Mouse (Mus musculus): ENCODE measurements around the gene Zfp526. TPM values are rescaled to one million over a fixed set of nuclear protein-coding genes. Genes with fewer than 3 reads are reported as not detected.

Gene Zfp526
- polyA plus RNA-seq, 1 experiment from 2014 or later: 2.0 TPM

- 0 out of 2 replicates have a peak, but pooled peaks cover 2% of the 10 kb centered on the region for H3K4me1 ChIP-seq
- H3K9me3 ChIP-seq: no peaks in the 10 kb centered on the region
- no peaks in the 10 kb centered on the region for H3K36me3 ChIP-seq
- no peak for ATAC-seq (replicated peaks)
- H3K9ac ChIP-seq (replicated peaks): no peak overlapping the region
- WGBS: 90% methylated on average over 11 of the region's 11 CpGs
- H3K27me3 ChIP-seq: no peaks in the 10 kb centered on the region
- H3K27ac ChIP-seq (replicated peaks): no peak overlapping the region
- H3K4me3 ChIP-seq: no peak overlapping the region
- H3K4me2 ChIP-seq (replicated peaks): no peak overlapping the region
Measured at GRCm38 (mm10) chr7:25190806-25191205, 30.4 kb upstream of the Zfp526 start.

GRCm38 (mm10) chr7:25192110-25192509 is 29.1 kb upstream of the Zfp526 start:
- Histone ChIP-seq H3K36me3 (no peaks in the 10 kb centered on the region), H3K9ac (replicated peaks) (no peak overlapping the region), H3K4me2 (replicated peaks) (no peak overlapping the region), H3K4me1 (0 out of 2 replicates have a peak, but pooled peaks cover 2% of the 10 kb centered on the region), H3K27me3 (no peaks in the 10 kb centered on the region), H3K9me3 (no peaks in the 10 kb centered on the region), H3K4me3 (no peak overlapping the region), H3K27ac (replicated peaks) (no peak overlapping the region)
- ATAC-seq (replicated peaks): no peak
- WGBS: 85% methylated on average over 8 of the region's 8 CpGs

- Histone ChIP-seq H3K27me3 (no peaks in the 10 kb centered on the region), H3K27ac (replicated peaks) (no peak overlapping the region), H3K4me3 (no peak overlapping the region), H3K4me1 (no peaks in the 10 kb centered on the region), H3K4me2 (replicated peaks) (no peak overlapping the region), H3K9me3 (no peaks in the 10 kb centered on the region), H3K9ac (replicated peaks) (no peak overlapping the region), H3K36me3 (no peaks in the 10 kb centered on the region)
- ATAC-seq (replicated peaks): no peak
- WGBS: 71% methylated on average over 3 of the region's 3 CpGs
Measured at GRCm38 (mm10) chr7:25195148-25195547, 26.1 kb upstream of the Zfp526 start.

GRCm38 (mm10) chr7:25196107-25196506 is 25.1 kb upstream of the Zfp526 start:
- no peak overlapping the region for H3K27ac ChIP-seq (replicated peaks)
- H3K9ac ChIP-seq (replicated peaks): no peak overlapping the region
- H3K4me1 ChIP-seq: no peaks in the 10 kb centered on the region
- no peaks in the 10 kb centered on the region for H3K36me3 ChIP-seq
- ATAC-seq (replicated peaks): no peak
- 93% methylated on average over 9 of the region's 9 CpGs for WGBS
- H3K9me3 ChIP-seq: no peaks in the 10 kb centered on the region
- H3K4me2 ChIP-seq (replicated peaks): no peak overlapping the region
- H3K4me3 ChIP-seq: no peak overlapping the region
- no peaks in the 10 kb centered on the region for H3K27me3 ChIP-seq

GRCm38 (mm10) chr7:25197384-25198018 is 23.7 kb upstream of the Zfp526 start:
- H3K4me3 ChIP-seq: no peak overlapping the region
- peaks cover 4% of the 10 kb centered on the region; the same call in 1 of the 2 replicates for H3K36me3 ChIP-seq
- no peak overlapping the region for H3K27ac ChIP-seq (replicated peaks)
- 66% methylated on average over 10 of the region's 10 CpGs for WGBS
- ATAC-seq (replicated peaks): no peak
- no peaks in the 10 kb centered on the region for H3K27me3 ChIP-seq
- H3K9ac ChIP-seq (replicated peaks): no peak overlapping the region
- H3K4me1 ChIP-seq: no peaks in the 10 kb centered on the region
- no peak overlapping the region for H3K4me2 ChIP-seq (replicated peaks)
- no peaks in the 10 kb centered on the region for H3K9me3 ChIP-seq

GRCm38 (mm10) chr7:25203624-25204023 is 17.6 kb upstream of the Zfp526 start:
- 90% methylated on average over 20 of the region's 20 CpGs for WGBS
- H3K4me3 ChIP-seq: no peak overlapping the region
- no peak for ATAC-seq (replicated peaks)
- H3K27me3 ChIP-seq: no peaks in the 10 kb centered on the region
- peaks cover 14% of the 10 kb centered on the region for H3K36me3 ChIP-seq
- no peaks in the 10 kb centered on the region for H3K4me1 ChIP-seq
- H3K27ac ChIP-seq (replicated peaks): no peak overlapping the region
- no peak overlapping the region for H3K9ac ChIP-seq (replicated peaks)
- H3K4me2 ChIP-seq (replicated peaks): no peak overlapping the region
- no peaks in the 10 kb centered on the region for H3K9me3 ChIP-seq

- Histone ChIP-seq H3K27me3 (no peaks in the 10 kb centered on the region), H3K4me2 (replicated peaks) (no peak overlapping the region), H3K36me3 (peaks cover 28% of the 10 kb centered on the region), H3K4me3 (no peak overlapping the region), H3K27ac (replicated peaks) (no peak overlapping the region), H3K9me3 (no peaks in the 10 kb centered on the region), H3K4me1 (no peaks in the 10 kb centered on the region), H3K9ac (replicated peaks) (no peak overlapping the region)
- ATAC-seq (replicated peaks): no peak
- WGBS: 91% methylated on average over 16 of the region's 16 CpGs
Measured at GRCm38 (mm10) chr7:25205355-25206093, 15.7 kb upstream of the Zfp526 start.

GRCm38 (mm10) chr7:25206094-25206830 is 15.0 kb upstream of the Zfp526 start:
- Histone ChIP-seq H3K36me3 (peaks cover 33% of the 10 kb centered on the region), H3K4me2 (replicated peaks) (no peak overlapping the region), H3K4me3 (no peak overlapping the region), H3K4me1 (no peaks in the 10 kb centered on the region), H3K9ac (replicated peaks) (no peak overlapping the region), H3K27ac (replicated peaks) (no peak overlapping the region), H3K9me3 (no peaks in the 10 kb centered on the region), H3K27me3 (no peaks in the 10 kb centered on the region)
- 88% methylated on average over 16 of the region's 16 CpGs for WGBS
- no peak for ATAC-seq (replicated peaks)

GRCm38 (mm10) chr7:25209161-25209622 is 12.0 kb upstream of the Zfp526 start:
- no peak for ATAC-seq (replicated peaks)
- Histone ChIP-seq H3K36me3 (peaks cover 25% of the 10 kb centered on the region), H3K4me2 (replicated peaks) (no peak overlapping the region), H3K27me3 (no peaks in the 10 kb centered on the region), H3K9ac (replicated peaks) (no peak overlapping the region), H3K4me1 (no peaks in the 10 kb centered on the region), H3K27ac (replicated peaks) (no peak overlapping the region), H3K4me3 (no peak overlapping the region), H3K9me3 (no peaks in the 10 kb centered on the region)
- 84% methylated on average over 3 of the region's 3 CpGs for WGBS

- WGBS: 95% methylated on average over 4 of the region's 4 CpGs
- Histone ChIP-seq H3K27ac (replicated peaks) (no peak overlapping the region), H3K4me2 (replicated peaks) (no peak overlapping the region), H3K9me3 (no peaks in the 10 kb centered on the region), H3K9ac (replicated peaks) (no peak overlapping the region), H3K27me3 (no peaks in the 10 kb centered on the region), H3K36me3 (peaks cover 31% of the 10 kb centered on the region), H3K4me1 (no peaks in the 10 kb centered on the region), H3K4me3 (no peak overlapping the region)
- no peak for ATAC-seq (replicated peaks)
Measured at GRCm38 (mm10) chr7:25210482-25210881, 10.7 kb upstream of the Zfp526 start.

GRCm38 (mm10) chr7:25213099-25213498 is 8.1 kb upstream of the Zfp526 start:
- Histone ChIP-seq H3K9ac (replicated peaks) (no peak overlapping the region), H3K4me1 (peaks cover 2% of the 10 kb centered on the region; the same call in 1 of the 2 replicates), H3K4me3 (no peak overlapping the region), H3K27me3 (no peaks in the 10 kb centered on the region), H3K27ac (replicated peaks) (no peak overlapping the region), H3K9me3 (no peaks in the 10 kb centered on the region), H3K36me3 (peaks cover 29% of the 10 kb centered on the region), H3K4me2 (replicated peaks) (no peak overlapping the region)
- no peak for ATAC-seq (replicated peaks)
- 76% methylated on average over 3 of the region's 3 CpGs for WGBS

- H3K4me1 ChIP-seq: peaks cover 12% of the 10 kb centered on the region
- H3K27me3 ChIP-seq: no peaks in the 10 kb centered on the region
- ATAC-seq (replicated peaks): no peak
- no peak overlapping the region for H3K9ac ChIP-seq (replicated peaks)
- no peaks in the 10 kb centered on the region for H3K9me3 ChIP-seq
- H3K4me2 ChIP-seq (replicated peaks): no peak overlapping the region
- no peak overlapping the region for H3K27ac ChIP-seq (replicated peaks)
- H3K4me3 ChIP-seq: no peak overlapping the region
- WGBS: 86% methylated on average over 2 of the region's 2 CpGs
- H3K36me3 ChIP-seq: peaks cover 27% of the 10 kb centered on the region
Measured at GRCm38 (mm10) chr7:25214172-25214571, 7.1 kb upstream of the Zfp526 start.
